Mouse (Mus musculus): ENCODE measurements around the gene Rpa1.

DNA sequence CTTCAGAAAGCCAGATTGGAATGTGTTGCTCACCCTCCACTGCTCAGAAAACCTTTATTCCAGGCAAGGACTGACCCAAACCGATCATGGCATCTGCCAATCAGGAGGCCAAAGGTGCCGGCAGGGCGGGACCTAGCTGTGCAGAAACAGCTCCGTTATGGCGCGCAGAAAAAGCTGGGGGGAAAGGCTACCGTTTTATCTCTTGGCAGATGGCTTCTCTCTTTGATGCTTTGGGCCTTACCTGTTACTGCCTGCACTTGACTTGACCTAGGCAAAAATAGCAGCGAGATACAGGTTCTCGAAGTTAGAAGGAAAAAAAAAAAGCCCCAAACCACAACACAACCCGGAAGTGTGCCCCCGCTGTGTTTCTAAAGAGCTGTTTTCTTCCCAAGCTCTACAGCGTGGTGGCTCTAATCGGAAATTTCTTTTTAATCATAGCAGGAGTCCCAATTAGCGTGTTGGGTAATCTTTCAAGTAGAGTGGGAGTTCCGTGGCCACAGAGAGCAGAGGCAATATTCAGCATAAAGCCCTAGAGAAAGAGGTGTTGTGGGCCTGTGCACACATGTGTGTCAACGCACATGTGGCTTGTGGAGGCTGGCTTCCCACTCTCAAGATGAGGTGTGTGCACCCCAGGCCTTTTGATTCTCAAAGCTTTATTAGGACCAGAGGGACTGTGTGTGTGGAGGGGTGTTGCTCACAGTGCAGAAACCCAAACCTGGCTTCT is 68.6 kb downstream of the Rpa1 start:
- TF ChIP-seq CTCF (IDR thresholded peaks at IDR 0.05; ENCODE audit: low read depth), result no peak
- TF ChIP-seq EP300 (IDR thresholded peaks at IDR 0.05; ENCODE audit: low read depth), result no peak
